Mouse (Mus musculus): ENCODE data around the gene Rhoh.

Rhoh gene

GRCm38 (mm10) chr5:65859396-65859795, 1.6 kb upstream of the Rhoh start:
- DNase-seq (ENCODE audit: low read depth in 1 of 2, low spot score in 2 of 2) = no peak

DNA sequence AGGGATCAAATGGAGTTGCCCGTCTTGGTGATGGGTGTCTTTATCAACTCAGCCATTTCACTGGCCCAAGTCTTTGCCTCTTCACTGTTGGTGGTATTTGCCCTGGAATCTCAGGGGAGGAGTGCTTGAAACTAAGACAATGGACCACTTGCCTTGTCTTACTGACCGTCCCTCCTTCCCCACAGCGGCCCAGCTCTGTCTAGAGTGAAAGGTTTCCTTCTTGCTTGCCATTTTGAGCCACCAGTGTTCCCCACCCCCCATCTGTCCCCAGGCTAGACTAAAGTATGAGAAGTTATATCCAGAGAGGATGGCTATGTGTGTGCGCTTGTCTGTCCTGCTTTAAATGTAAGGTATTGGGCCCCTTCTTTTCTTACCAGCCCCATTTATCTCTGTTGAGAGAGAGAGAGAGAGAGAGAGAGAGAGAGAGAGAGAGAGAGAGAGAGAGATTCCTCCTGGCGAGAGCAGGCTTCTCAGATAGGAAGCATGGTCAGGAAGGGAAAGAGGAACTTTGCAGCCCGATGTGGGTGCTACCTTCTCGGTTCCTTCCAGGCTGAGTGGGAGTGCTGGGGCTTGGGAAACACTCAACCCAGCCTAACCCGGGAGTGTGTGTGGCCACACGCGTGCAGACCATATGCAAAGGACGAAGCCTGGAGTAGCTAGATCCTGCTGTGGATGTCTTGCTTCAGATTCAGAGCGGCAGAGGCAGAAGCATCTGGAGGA, 572 bp upstream of the Rhoh start:
- DNase-seq (ENCODE audit: low read depth in 1 of 2, low spot score in 2 of 2) = peak; percentile 61

- no peak for DNase-seq (ENCODE audit: low read depth in 1 of 2, low spot score in 2 of 2)
Observed at GRCm38 (mm10) chr5:65862217-65862927, 1.4 kb downstream of the Rhoh start.

GRCm38 (mm10) chr5:65863349-65863749, 2.3 kb downstream of the Rhoh start:
- peak; percentile 36 to 61 for DNase-seq (ENCODE audit: low read depth in 1 of 2, low spot score in 2 of 2)

DNA sequence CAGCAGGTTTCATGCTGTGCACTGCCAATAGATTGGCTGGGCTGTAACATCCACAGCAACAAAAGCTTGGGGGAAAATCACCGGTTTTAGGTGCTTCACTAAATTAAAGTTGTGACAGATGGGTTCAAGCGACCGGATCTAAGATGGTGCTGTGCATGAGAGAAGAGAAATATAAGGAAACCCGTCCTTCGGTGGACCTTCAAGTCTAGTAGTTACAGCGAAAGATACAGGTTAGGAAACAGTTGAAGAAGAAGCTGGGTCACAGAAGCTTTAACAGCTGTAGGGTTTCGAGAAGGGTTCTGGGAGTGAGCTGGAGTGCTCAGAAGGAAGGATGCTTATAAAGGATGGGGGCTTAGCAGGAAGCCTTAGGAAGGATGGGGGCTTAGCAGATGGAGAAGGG, 3.5 kb downstream of the Rhoh start:
- DNase-seq (ENCODE audit: low read depth in 1 of 2, low spot score in 2 of 2) = no peak

DNA sequence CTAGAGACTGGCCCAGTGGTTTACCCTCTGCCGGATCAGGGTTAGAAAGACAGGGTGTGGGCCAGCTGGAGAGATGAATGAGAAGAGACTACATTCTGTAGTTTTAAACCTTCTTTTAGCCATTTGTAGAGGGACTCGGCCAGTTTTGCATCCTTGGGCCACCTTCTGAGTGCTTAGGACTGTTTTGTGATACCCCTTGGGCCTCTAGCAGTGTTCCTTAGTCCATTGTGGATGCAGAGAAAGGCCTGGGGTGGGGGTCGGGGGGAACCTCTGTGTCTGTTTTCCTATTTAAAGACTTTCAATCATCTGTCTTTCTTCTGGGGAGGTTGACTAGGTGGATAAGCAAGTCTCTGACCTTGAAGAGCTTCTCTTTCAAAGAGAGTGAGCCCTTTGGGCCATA, 3.9 kb downstream of the Rhoh start:
- DNase-seq (ENCODE audit: low read depth in 1 of 2, low spot score in 2 of 2) = no peak

- no peak for DNase-seq (ENCODE audit: low read depth in 1 of 2, low spot score in 2 of 2)
Observed at GRCm38 (mm10) chr5:65866591-65866990, 5.6 kb downstream of the Rhoh start.

DNA sequence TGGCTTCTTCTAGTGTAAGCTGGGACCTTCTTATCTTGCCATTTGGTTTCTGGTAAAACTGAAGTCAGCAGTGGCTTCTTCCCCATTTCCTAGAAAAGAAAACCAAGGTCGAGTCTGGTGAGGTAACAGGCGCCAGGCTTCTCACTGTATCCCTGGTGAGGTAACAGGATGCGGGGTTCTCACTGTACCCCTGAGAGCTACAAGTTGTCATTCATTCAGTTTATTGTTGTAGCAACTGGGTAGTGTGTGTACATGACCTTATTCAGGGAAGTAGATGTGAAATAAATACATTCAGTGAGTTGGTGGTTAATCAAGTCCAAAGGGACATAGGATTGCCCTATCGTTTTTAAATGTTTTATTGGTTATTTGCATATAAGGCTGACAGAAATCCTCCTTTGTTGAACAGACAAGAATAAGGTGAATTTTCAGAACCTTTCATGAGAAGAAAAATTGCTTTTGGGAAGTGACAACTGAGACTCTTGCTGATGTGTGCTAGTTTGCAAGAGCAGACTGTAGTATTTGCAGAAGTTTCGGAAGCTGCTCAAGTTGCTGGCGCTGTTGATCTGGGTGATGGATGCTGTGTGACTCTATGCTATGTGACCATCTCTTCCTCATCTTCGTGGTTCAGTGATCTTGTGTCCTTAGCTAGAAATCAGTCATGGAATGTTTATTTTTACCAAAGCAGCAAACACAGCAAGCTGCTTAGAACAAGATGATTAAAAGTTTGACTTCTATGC, 6.5 kb downstream of the Rhoh start:
- DNase-seq (ENCODE audit: low read depth in 1 of 2, low spot score in 2 of 2) = peak in 1 of 2 experiments; percentile 12

- DNase-seq (ENCODE audit: low read depth in 1 of 2, low spot score in 2 of 2) = no peak
Observed at GRCm38 (mm10) chr5:65868419-65868818, 7.4 kb downstream of the Rhoh start.

- DNase-seq (ENCODE audit: low read depth in 1 of 2, low spot score in 2 of 2) = no peak
Observed at GRCm38 (mm10) chr5:65869660-65870059, 8.6 kb downstream of the Rhoh start.

DNA sequence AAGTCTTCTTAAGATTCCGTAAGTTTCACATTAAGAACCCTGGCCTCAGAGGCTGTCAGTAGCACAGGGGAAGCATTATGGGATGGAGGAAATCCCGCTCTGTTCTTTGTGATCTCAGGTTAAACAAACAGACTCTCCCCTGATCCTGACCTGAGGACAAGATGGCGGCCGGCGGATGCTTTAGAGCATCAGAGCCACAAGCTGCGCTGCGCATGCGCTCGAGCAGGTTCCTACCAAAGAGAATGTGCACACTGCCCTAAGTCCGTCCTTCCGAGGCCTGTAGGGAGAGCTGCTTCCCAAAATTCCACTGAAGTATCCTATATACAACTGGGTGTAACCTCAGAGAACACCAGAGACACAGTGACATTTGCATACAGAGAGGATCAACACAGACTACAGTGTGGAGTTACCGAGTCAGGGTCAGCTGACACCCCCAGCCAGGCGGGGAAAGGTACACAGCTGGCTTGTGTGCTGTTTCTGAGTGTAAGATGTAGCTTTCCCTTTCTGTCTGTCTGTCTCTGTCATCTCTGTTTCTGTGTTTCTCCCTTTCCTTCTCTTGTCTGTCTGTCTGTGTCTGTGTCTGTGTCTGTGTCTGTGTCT, 10.4 kb downstream of the Rhoh start:
- no peak for DNase-seq (ENCODE audit: low read depth in 1 of 2, low spot score in 2 of 2)

DNA sequence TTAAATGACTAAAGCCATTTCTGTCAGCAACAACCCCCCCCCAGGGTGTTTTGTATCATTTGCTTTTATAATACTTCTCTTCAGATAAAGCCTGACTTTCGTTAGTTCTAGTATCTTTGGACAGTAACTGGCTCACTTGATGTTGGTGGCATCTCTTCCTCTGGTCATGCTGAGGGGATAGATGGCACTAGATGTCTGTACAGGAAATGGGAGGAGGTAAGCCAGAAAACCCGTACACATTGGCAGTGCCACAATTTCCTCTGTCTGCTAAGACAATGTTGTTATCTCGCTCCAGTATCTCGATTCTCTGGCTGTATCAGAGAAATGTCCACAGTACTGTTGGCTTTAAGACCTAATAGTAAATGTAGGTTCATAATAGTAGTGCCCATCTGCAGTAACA, 12.2 kb downstream of the Rhoh start:
- no peak for DNase-seq (ENCODE audit: low read depth in 1 of 2, low spot score in 2 of 2)

DNA sequence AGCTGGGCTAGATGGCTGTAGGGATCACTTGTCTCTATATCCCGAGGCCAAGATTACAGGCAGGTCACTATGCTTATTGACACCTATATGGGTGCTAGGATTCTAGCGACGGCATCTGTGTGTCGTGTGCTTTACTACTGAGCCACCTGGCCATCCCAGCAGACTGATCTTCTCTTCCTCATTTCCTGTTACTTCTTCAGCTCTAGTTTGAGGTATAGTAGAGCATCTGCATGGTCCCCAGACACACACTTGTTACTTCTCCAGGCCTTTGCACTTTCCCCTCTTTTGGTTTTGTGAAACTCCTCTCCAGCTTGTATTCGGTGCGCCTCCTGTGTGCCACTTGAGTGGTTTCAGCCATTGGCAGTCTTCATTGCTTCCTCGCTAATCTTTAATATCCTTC, 14.3 kb downstream of the Rhoh start:
- no peak for DNase-seq (ENCODE audit: low read depth in 1 of 2, low spot score in 2 of 2)

DNA sequence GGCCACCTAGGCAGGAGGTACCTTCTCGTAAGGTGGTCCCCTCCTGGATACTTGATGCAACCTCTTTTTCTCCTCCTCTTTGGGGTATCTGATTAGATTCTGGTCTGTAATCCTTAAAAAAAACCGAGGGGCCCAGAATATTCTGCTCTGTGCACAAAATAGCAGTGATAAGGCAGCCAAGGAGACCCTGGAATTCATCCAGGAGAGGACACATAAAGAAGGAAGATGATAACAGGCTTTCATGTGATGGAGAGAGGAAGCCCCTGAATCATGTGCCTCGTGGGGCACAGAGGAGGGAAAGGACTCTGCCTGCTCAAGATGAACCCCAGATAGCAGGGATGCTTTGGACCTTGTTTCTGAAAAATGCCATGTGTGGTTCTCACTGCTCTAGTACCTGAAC, 17.4 kb downstream of the Rhoh start:
- DNase-seq (ENCODE audit: low read depth in 1 of 2, low spot score in 2 of 2) = no peak

GRCm38 (mm10) chr5:65881254-65881653, 20.2 kb downstream of the Rhoh start:
- no peak for DNase-seq (ENCODE audit: low read depth in 1 of 2, low spot score in 2 of 2)

DNA sequence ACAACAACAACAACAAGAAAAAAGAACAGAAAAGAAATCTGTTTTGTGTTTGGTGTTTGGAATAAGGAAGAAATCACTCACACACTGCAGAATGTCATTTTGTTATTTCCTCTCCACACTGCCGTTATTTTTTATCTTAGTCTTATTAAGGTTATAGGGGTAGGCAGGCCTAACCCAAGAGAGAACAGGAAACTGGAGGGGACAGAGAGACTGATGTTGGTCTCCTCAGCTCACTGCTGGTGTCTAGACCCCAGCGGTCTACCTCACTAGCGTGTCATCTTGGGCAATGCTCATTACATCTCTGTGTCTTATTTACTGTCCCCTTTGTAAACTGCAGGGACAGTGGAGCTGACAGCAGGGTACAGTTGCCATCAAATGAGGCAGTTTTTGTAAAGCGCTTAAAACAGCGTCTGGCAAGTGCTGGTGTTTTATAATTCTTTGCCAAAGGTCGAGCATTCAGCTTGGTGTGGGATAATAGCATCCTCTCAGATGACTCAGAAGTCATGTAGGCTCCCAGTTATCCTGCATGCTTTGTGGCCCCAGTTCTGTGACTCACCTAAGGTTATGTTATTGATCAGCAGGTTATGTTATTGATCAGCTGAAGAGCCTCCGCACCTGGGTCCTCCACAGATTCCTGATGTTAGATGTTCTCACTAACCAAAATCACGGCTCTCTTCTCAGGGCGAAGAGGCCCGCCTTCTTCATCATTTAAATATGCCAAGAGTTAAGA, 21.6 kb downstream of the Rhoh start:
- no peak for DNase-seq (ENCODE audit: low read depth in 1 of 2, low spot score in 2 of 2)

- no peak for DNase-seq (ENCODE audit: low read depth in 1 of 2, low spot score in 2 of 2)
Observed at GRCm38 (mm10) chr5:65883355-65883754, 22.3 kb downstream of the Rhoh start.

GRCm38 (mm10) chr5:65885699-65886443, 24.9 kb downstream of the Rhoh start:
- no peak for DNase-seq (ENCODE audit: low read depth in 1 of 2, low spot score in 2 of 2)

DNA sequence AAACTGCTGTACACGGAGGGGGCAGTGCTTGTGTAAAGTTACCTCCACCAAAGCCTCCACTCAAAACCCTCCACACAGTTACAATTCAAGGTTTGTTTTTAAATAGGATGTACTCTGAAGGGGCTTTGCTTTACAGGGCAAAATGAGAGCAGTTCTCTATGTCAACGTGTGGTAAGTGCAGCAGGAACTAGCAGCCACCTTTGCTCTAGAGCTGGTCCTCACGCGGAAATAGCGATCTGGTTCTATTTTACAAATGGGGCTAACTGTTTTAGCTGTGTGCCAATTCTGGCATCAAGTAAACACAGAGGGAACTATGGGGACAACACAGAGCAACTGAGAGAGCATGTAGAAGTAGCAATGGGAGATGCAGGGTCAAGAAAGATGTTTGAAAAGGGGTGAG, 27.1 kb downstream of the Rhoh start:
- no peak for DNase-seq (ENCODE audit: low read depth in 1 of 2, low spot score in 2 of 2)

- no peak for DNase-seq (ENCODE audit: low read depth in 1 of 2, low spot score in 2 of 2)
Observed at GRCm38 (mm10) chr5:65888998-65889397, 28.0 kb downstream of the Rhoh start.

Data from monocyte, adult 2 months (primary cell).